Mouse (Mus musculus) CH12.LX (cell line): ENCODE data around the gene Gpatch2.

Source experiments
- CTCF ChIP-seq, 2 experiments: IDR thresholded peaks in 1 of 2; conservative IDR thresholded peaks in 1 of 2; 2 replicates each; pipeline ENCODE4 v1.5.1; 2011 to 2012; ENCODE audit warnings: low read depth in 2 of 2, low read length in 2 of 2, improper control_type of control experiment in 1 of 2, inconsistent platforms in 1 of 2, mild to moderate bottlenecking in 1 of 2, moderate library complexity in 1 of 2
- EP300 ChIP-seq: IDR thresholded peaks from 2 replicates; pipeline ENCODE4 v1.6.1; 2011; ENCODE audit warnings: low read length, improper control_type of control experiment
- MXI1 ChIP-seq: IDR thresholded peaks from 2 replicates; pipeline ENCODE4 v1.6.1; 2011; ENCODE audit warnings: mild to moderate bottlenecking, low read depth, low read length, improper control_type of control experiment
- PAX5 ChIP-seq: IDR thresholded peaks from 2 replicates; pipeline ENCODE4 v1.6.1; 2012; ENCODE audit warnings: low read length, inconsistent platforms, mixed read lengths
- POLR2A ChIP-seq: IDR thresholded peaks from 2 replicates; pipeline ENCODE4 v1.6.1; 2011; ENCODE audit warnings: low read depth, mild to moderate bottlenecking, improper control_type of control experiment, low read length
- SMC3 ChIP-seq: IDR thresholded peaks from 2 replicates; pipeline ENCODE4 v1.6.1; 2011; ENCODE audit warnings: low read depth, low read length, improper control_type of control experiment
- ZC3H11A ChIP-seq: IDR thresholded peaks from 2 replicates; pipeline ENCODE4 v1.6.1; 2012; ENCODE audit warnings: low read depth, mild to moderate bottlenecking, inconsistent platforms, low read length, improper control_type of control experiment
- ZKSCAN1 ChIP-seq: IDR thresholded peaks from 2 replicates; pipeline ENCODE4 v1.6.1; 2012; ENCODE audit warnings: low read depth, inconsistent platforms, low read length, improper control_type of control experiment, borderline replicate concordance
- ZNF384 ChIP-seq: IDR thresholded peaks from 2 replicates; pipeline ENCODE4 v1.6.1; 2012; ENCODE audit warnings: low read depth, low read length, improper control_type of control experiment, inconsistent platforms

DNA sequence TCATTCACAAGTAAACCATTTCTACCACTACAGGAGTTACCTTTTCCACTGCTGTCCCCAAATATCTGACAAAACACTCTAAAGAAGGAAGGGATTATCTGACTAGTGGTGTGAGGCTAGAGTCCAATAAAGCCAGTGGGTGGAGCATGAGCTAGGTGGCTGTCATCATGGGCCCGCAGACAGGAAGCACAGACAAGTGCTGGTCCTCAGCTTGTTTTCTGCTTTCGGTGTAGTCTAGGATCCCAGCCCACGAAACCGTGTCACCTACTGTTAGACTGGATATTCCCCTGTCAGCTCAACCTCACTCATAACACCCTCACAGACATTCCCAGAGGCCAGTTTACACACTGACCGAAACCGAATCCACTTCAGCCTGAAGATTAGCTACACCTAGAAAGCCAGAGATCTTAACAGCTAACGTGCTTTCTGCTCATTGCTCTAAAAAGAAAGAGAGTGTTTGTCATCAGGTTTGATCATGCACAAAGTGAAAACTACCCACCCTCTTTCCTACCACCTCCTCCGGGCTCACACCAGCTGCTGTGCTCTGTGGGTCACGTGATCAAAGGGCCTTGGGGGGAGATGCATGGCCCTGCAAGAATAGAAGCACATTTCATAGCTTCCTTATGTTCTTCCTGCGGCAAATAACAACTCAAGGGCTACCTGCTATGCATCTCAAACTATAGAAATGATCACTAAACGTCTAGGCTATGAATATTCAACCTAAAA is 161.8 kb downstream of the Gpatch2 start:
- TF ChIP-seq ZNF384 (no peak), CTCF (conservative IDR thresholded peaks at IDR 0.05 in 1 of 2, IDR thresholded peaks at IDR 0.05 in 1 of 2; ENCODE audit: low read depth in 2 of 2, low read length in 2 of 2) (no peak), PAX5 (no peak), SMC3 (no peak), ZC3H11A (no peak), EP300 (no peak), POLR2A (no peak), ZKSCAN1 (no peak), MXI1 (no peak)
